11 mouse cellular contexts compared by ENCODE assay signal in genomic region chr3:118361741-118362141, GRCm38 (mm10).
DNase-seq lines count a peak whose midpoint lies in the region.
"Had no signal": no experiment of that assay in that cellular context is flagged by ENCODE, and none has a peak within 500 bp of the region (broad histone marks: within the 10 kb centered on the region; RNA-seq: fewer than 3 reads in every experiment).

No protein-coding gene starts in this region.

- intact Hi-C loops in left cerebral cortex, postnatal 4 days (cut with DNase I) = no loop called here
- intact Hi-C loops in left cerebral cortex, postnatal 36 days (cut with DNase I) = no loop called here

- DNase-seq in left cerebral cortex, postnatal 4 days = peak; percentile 20
- no peak for DNase-seq in left cerebral cortex, postnatal 36 days (ENCODE audit: low spot score in 2 of 2)
- DNase-seq in brain, adult 2 months (ENCODE audit: low read depth, low spot score) = peak; percentile 74
- peak; percentile 2 for DNase-seq in cerebellum, adult 11 months
- peak; percentile 30 to 84 for DNase-seq in layer of hippocampus, adult 18-20 months (ENCODE audit: low spot score in 2 of 2)
- no peak for DNase-seq in embryo, embryonic 11 days
- DNase-seq in yolk sac, embryonic 10.5 days (ENCODE audit: low spot score) = no peak
- DNase-seq: heart, postnatal 4 days; kidney, adult 2 months; spleen, adult 18-20 months; thymus, adult 18-20 months had no signal

Comparison
In these comparisons a context has a peak if more than half of its experiments do, and no peak if none do; other contexts are left out.
1. DNase-seq: peak in left cerebral cortex, postnatal 4 days (single experiment), brain, adult 2 months (single experiment), cerebellum, adult 11 months (single experiment) and layer of hippocampus, adult 18-20 months (2 of 2); none in left cerebral cortex, postnatal 36 days (0 of 2), embryo, embryonic 11 days (single experiment) and yolk sac, embryonic 10.5 days (single experiment).